Mouse (Mus musculus) cortical plate, adult 2 months (tissue): ENCODE measurements at regions not wholly inside any gene's neighbourhood (a gene's known extent, or its start where the extent isn't known, plus 50 kb on each side); places are given as distances from the start of the nearest gene placed in this dataset.

ENCODE experiments used
- H3K27ac ChIP-seq: fragments of 200-500 bp; 2 replicates; pipeline ENCODE4 v1.5.1; 2012; ENCODE audit warnings: low read length, control low read depth, inconsistent platforms; ENCODE audit not compliant: insufficient read depth
- H3K4me1 ChIP-seq: fragments of 200-500 bp; 2 replicates; pipeline ENCODE4 v1.6.1; 2011; ENCODE audit warnings: low read length; ENCODE audit not compliant: control insufficient read depth, insufficient read depth
- H3K4me3 ChIP-seq: fragments of 200-500 bp; 2 replicates; pipeline ENCODE4 v1.5.1; 2011; ENCODE audit warnings: mild to moderate bottlenecking, low read length, control low read depth; ENCODE audit not compliant: insufficient read depth
- CTCF ChIP-seq: fragments of 200-500 bp; IDR thresholded peaks from 2 replicates; pipeline ENCODE4 v1.5.1; 2011; ENCODE audit warnings: mild to moderate bottlenecking, control low read depth, low read length; ENCODE audit not compliant: insufficient read depth; ENCODE audit errors: extremely low read depth
- POLR2A ChIP-seq: fragments of 200-500 bp; IDR thresholded peaks from 2 replicates; pipeline ENCODE4 v1.6.1; 2011; ENCODE audit warnings: mild to moderate bottlenecking, low read length, control low read depth; ENCODE audit not compliant: insufficient read depth; ENCODE audit errors: extremely low read depth

DNA sequence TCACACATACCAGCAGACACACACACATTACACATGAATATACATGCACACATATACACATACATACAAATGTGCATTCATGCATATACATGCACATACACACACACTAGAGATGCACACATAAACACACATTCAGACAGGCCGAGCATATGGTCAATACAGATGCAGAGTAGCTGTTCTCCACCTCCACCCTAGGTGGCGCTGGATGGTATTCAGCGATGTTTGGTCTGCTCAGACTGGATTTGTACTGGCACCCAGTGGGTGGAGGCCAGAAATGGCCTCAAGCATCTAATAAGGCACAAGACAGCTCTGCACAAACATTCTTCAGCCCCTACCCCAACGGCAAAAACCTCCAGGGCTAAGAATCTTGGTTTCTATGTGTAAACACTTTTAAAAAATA is 578.3 kb upstream of the Mki67 start:
- H3K27ac ChIP-seq, result no peak overlapping the region
- TF ChIP-seq CTCF, result peak; percentile 41; the same call in 1 of the 2 replicates
- TF ChIP-seq POLR2A, result no peak
- H3K4me3 ChIP-seq, result no peak overlapping the region
- no peaks in the 10 kb centered on the region for H3K4me1 ChIP-seq

DNA sequence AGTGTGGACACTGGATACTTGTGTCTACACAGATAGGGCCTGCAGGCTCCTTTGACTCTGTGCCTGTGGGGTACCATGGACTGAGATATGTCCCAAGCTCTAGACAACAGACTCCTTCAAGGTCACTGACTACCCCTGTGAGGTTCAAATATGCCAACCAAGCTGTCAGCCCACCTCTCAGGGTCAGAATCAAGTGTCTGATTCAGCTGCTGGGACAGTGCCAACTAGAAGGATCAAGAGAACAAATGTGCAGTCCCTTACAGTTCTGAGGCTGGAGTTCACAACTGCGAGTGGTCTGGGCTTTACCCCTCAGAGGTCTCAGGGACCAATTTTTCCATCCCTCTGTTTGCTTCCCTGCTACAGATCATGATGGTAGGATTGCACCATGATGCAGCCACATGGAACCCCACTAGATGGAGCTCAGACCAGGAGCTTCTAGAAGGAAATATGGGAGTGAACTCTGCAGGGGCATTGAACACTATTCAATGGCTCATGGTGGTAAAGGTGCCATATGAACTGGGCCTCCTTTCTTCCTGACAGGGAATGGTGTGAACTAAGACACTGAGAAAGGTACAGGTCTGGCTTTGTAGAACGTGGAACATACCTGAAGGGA is 581.8 kb upstream of the Mki67 start:
- H3K4me3 ChIP-seq, result no peak overlapping the region
- H3K4me1 ChIP-seq, result no peaks in the 10 kb centered on the region
- H3K27ac ChIP-seq, result no peak overlapping the region
- no peak for TF ChIP-seq POLR2A
- 0 out of 2 replicates have a peak, but pooled peaks have one; percentile 4 for TF ChIP-seq CTCF

DNA sequence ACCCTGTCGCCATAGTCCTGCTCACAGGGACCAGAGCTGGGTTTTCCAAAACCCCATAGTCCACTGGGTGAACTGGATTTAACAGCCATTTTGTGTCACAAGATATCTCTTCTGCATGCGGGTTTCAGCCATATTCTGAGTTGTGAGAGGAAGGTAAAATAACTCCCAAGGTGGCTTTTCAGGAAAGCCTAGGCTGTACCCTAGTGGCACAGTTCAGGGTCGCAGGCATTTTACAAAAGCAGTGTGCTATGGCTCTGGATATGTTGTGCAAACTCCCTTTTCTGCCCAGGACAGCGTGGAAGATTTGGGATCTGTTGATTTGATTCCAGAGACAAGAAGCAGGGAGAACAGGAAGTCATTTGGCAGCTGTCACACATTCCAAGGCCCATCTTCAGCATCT is 588.3 kb upstream of the Mgmt start:
- Histone ChIP-seq H3K27ac (no peak overlapping the region), H3K4me1 (no peaks in the 10 kb centered on the region), H3K4me3 (no peak overlapping the region)
- TF ChIP-seq POLR2A (no peak), CTCF (0 out of 2 replicates have a peak, but pooled peaks have one; percentile 16)

DNA sequence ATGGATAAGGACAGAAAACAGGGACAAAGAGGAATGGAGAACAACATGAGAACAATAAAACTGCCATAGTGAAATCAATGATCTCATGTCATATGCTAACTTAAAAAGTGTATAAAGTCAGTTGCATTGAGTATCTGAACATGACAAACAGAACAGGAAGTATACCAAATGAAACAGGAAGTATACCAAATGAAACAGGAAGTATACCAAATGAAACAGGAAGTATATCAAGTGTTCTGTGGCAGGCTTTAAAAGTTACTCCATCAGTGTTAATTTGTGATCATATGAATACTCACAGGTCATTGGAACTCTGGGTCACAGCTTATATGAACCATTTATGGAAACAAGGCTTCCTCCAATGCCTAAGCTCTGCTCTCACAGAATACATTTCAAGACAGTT is 585.6 kb upstream of the Mgmt start:
- TF ChIP-seq CTCF, result no peak
- TF ChIP-seq POLR2A, result no peak
- H3K4me1 ChIP-seq, result no peaks in the 10 kb centered on the region
- no peak overlapping the region for H3K4me3 ChIP-seq
- H3K27ac ChIP-seq, result no peak overlapping the region

DNA sequence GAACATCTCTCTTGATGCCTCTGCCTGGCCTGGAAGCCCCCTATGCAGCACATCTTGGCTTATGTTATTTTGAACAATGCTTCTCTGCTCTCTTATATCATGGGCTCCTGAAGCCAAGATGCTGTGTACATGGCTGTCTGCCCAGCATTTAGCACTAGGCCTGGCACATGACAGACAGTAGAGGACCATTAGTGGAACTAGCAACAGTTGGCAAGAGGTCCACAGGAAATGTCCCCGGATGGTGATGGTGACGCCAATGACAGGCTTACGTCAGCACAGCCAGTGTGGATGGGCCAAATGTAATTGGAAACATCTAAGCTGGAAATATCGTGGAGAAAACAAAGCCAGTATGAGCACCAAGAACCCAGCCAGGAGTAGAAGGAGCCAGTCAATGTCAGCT is 567.1 kb upstream of the Mgmt start:
- no peaks in the 10 kb centered on the region for H3K4me1 ChIP-seq
- no peak for TF ChIP-seq POLR2A
- no peak for TF ChIP-seq CTCF
- no peak overlapping the region for H3K27ac ChIP-seq
- no peak overlapping the region for H3K4me3 ChIP-seq

DNA sequence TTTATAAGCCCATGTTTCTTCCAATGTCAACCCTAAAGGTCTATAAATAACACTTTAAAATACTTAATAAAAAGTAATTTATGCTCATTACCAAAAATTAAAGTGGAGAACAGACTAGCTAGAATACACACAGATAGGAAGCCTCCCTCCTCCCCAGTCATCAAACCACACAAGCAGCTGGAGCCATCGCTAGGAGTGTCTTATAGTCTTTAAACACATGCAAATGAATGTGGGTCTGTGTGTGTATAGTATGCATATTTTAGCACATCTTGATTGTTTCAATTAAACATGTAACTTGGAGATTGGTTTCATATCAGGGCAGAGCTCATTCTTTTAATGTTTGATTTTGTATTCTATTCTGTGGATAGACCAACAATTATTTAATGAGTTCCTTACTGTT is 564.0 kb upstream of the Mgmt start:
- H3K4me3 ChIP-seq, result no peak overlapping the region
- TF ChIP-seq CTCF (no peak), POLR2A (no peak)
- H3K27ac ChIP-seq, result no peak overlapping the region
- H3K4me1 ChIP-seq, result no peaks in the 10 kb centered on the region

DNA sequence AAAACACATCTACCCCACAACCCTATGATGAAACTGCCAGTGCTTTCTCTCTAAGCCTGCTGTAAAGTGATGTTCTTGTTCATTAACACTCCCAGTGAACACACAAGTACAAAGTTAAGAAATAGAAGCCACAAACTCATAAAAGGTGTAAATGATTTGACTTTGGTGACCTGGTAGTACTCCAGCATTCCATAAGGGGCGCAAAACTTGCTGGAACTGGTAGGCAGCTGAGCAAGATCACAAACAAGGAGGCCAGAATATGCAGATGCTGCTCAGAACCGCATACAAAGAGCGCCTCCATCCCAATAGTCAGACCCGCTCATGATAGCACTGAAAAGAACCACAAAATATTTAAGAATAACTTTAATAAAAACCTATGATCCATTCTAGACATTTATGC is 561.6 kb upstream of the Mgmt start:
- TF ChIP-seq POLR2A (no peak), CTCF (no peak)
- H3K4me3 ChIP-seq, result no peak overlapping the region
- H3K4me1 ChIP-seq, result no peaks in the 10 kb centered on the region
- no peak overlapping the region for H3K27ac ChIP-seq

DNA sequence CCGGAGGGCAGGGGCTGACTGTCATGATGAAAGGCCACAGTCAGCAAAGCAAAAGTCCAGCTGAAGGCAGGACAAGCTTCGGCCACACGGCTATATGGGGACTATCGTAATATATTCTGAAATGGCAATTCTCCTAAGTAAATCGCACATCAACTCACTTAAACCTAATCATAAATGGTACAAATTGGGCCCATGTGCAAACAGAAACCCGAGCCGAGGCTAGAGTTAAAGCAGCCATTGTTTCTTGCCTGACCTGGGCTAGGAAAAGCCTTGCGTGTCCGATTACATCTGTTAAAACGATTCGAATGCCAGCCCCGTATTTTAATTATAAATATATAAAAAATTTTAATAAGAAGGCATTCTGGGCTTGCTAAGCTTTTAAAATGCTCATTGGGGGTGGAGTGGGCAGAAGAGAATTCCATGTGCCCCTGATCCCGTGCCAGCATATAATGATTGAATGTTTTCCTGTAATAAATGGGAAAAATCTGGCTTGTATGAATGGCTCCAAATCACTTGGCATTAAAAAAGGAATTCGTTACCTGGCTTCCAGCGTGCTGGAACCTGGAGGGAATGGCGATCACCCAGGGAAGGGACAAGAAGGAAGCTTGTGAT is 552.7 kb upstream of the Mgmt start:
- H3K4me3 ChIP-seq, result no peak overlapping the region
- H3K27ac ChIP-seq, result no peak overlapping the region
- TF ChIP-seq POLR2A, result no peak
- no peak for TF ChIP-seq CTCF
- no peaks in the 10 kb centered on the region for H3K4me1 ChIP-seq

DNA sequence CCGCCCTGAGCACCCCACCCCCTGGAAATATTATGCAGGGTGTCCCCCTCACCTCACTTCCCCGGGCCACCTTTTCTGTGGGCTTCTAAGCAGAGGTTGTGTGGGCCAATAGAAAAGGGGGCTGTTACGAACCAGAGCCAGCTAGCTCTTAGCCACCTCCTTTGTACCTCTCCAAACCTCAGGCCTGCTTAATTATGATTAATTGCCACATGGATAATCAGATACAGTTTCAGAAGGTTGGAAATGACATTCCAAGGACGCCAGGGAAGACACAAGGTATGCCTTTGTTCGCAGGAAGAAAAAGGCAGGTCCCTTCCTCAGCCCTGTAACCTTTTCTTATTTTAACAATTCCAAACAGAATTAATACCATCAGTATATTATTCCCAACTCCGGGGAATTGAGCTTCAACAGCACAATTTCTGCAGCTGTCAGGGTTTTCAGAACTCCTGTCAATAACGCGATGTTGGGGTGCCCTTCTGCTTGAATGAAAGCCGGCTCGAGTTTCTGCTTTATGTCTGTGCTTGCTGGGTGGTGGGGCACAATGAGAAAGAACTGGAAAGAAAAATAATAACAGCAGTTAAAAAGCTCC is 552.1 kb upstream of the Mgmt start:
- H3K4me1 ChIP-seq, result no peaks in the 10 kb centered on the region
- no peak overlapping the region for H3K27ac ChIP-seq
- TF ChIP-seq CTCF, result no peak
- no peak for TF ChIP-seq POLR2A
- H3K4me3 ChIP-seq, result no peak overlapping the region

DNA sequence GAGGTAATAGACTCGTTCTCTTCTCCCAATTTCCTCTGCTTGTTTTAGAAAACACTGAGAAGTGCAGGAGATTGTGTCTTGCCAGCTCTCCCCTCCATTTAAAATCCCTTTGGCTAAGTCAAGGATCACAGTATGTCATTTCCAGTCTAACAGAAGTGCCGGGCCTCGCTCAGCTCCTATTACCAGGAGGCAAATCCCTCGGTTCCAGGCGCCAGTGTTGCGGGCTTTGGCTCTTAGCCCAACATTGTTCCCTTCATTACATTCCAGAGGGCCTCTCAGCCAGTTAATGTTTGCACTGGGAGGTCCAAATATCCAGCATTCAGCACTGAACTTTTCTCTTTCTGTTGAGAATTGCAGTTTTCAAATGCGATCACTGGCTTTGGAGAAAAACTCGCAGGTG is 551.6 kb upstream of the Mgmt start:
- no peak overlapping the region for H3K27ac ChIP-seq

More for the DNA sequence above, 551.6 kb upstream of the Mgmt start:
- TF ChIP-seq CTCF (no peak), POLR2A (no peak)
- Histone ChIP-seq H3K4me3 (no peak overlapping the region), H3K4me1 (no peaks in the 10 kb centered on the region)
